Mouse (Mus musculus) olfactory bulb, adult 2 months (tissue): Measurements from ENCODE around the gene Dapp1. TPM values are rescaled to one million over a fixed set of nuclear protein-coding genes. Genes with fewer than 3 reads are reported as not detected.

Experiments
- H3K27ac ChIP-seq: fragments of 200-500 bp; 2 replicates; pipeline ENCODE4 v1.5.1; 2012; ENCODE audit warnings: low read depth, low read length; ENCODE audit not compliant: insufficient read depth
- H3K4me1 ChIP-seq: fragments of 200-500 bp; 2 replicates; pipeline ENCODE4 v1.6.1; 2012; ENCODE audit warnings: low read length; ENCODE audit not compliant: control insufficient read depth, insufficient read depth
- H3K4me3 ChIP-seq: fragments of 200-500 bp; 2 replicates; pipeline ENCODE4 v1.5.1; 2012; ENCODE audit warnings: mild to moderate bottlenecking, low read depth, low read length, moderate library complexity; ENCODE audit not compliant: insufficient read depth
- CTCF ChIP-seq: fragments of 200-500 bp; IDR thresholded peaks from 2 replicates; pipeline ENCODE4 v1.5.1; 2012; ENCODE audit warnings: low read depth, mild to moderate bottlenecking, low read length, moderate library complexity; ENCODE audit not compliant: insufficient read depth
- POLR2A ChIP-seq: fragments of 200-500 bp; IDR thresholded peaks from 2 replicates; pipeline ENCODE4 v1.6.1; 2012; ENCODE audit warnings: mild to moderate bottlenecking, low read depth, low read length, moderate library complexity; ENCODE audit not compliant: insufficient read depth
- WGBS: fragments of 180-500 bp; shearing (Covaris S2); methylation state at CpG from one replicate; pipeline ENCODE4 v1.1.7; 2018; 5-methylcytosine and 5-hydroxymethylcytosine counted together
- polyA plus RNA-seq: library from polyadenylated mRNA; stranded (reverse); fragments of >200 nt; gene quantifications from 2 replicates; pipeline ENCODE4 v1.2.4, GENCODE M21; 2012; ENCODE audit warnings: low replicate concordance; ENCODE audit not compliant: missing spikeins, insufficient read depth, insufficient read length

The Dapp1 gene
- polyA plus RNA-seq, 1 experiment: not detected

DNA sequence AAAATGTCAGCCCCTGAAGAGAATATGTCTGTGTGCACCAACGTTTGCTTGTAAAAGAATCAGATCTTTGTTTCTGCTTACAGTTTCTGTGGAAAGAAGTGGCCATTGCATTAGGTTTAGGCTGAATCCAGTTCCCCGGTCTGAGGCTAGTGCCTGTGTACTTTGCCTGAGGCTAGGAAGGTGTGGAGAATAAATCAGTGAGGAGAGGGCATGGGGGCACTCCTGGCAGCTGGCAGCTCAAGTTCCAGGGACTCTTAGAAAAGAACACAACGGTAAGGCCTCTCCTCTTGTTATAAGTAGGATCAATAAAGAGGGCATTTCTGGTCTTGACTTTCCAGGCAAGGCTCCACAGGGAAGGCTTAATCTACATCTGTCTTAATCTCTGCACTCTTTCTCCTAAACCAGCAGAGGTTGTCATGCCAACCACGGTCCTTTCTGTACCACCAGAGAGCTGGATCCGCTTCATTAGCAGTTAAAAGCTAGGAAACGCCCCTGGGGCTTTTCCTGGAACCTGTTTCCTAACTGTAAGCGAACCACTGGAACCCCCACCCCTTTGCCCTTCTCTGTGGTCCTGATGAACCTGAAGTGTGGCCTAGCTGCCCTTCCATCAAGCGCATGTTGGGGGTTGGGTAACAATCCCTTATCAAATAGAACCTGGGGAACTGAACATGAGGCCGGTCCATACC, 4.3 kb downstream of the Dapp1 start:
- no peak overlapping the region for H3K4me3 ChIP-seq
- H3K27ac ChIP-seq: no peak overlapping the region
- H3K4me1 ChIP-seq: peaks cover 19% of the 10 kb centered on the region
- WGBS: 38% methylated on average over 9 of the region's 9 CpGs
- no peak for TF ChIP-seq CTCF
- no peak for TF ChIP-seq POLR2A

DNA sequence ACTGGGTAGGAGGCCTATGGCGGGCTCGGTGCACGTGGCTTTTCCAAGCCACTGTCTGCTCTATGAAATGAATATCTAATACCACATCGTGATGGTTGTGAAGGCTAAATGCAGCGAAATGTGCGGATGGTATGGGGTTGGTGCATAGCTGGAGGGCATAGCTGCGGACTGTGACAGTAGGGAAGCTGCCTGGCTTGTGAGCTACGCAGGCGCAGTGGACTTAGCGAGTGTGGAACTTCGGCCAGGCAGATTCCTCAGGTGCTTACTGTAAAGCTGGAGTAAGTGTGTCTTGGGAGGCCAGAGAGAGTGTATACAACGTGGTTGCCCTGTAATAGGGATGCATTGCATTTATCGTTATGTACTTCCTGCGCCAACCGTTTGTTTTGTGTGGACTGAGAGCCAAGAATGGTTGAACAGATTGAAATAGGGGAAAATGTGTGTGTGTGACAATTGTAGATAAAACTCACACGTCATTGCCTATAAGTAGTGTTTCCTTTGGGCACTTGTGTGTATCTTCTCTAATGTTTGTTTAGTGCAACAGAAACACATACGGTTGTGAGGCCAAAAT, 5.4 kb downstream of the Dapp1 start:
- Histone ChIP-seq H3K4me1 (peaks cover 15% of the 10 kb centered on the region), H3K27ac (no peak overlapping the region), H3K4me3 (no peak overlapping the region)
- 93% methylated on average over 17 of the region's 17 CpGs for WGBS
- TF ChIP-seq POLR2A (no peak), CTCF (no peak)

GRCm38 (mm10) chr3:137975435-137975834, 5.9 kb downstream of the Dapp1 start:
- Histone ChIP-seq H3K4me1 (peaks cover 15% of the 10 kb centered on the region), H3K4me3 (no peak overlapping the region), H3K27ac (no peak overlapping the region)
- no peak for TF ChIP-seq CTCF
- no peak for TF ChIP-seq POLR2A
- WGBS: 66% methylated on average over 7 of the region's 7 CpGs

- H3K4me3 ChIP-seq: no peak overlapping the region
- 73% methylated on average over 8 of the region's 8 CpGs for WGBS
- TF ChIP-seq POLR2A (no peak), CTCF (no peak)
- no peak overlapping the region for H3K27ac ChIP-seq
- H3K4me1 ChIP-seq: peaks cover 15% of the 10 kb centered on the region
Observed at GRCm38 (mm10) chr3:137974306-137974705, 7.0 kb downstream of the Dapp1 start.

- TF ChIP-seq CTCF (no peak), POLR2A (no peak)
- Histone ChIP-seq H3K4me1 (peaks cover 15% of the 10 kb centered on the region), H3K27ac (no peak overlapping the region), H3K4me3 (no peak overlapping the region)
- WGBS: 90% methylated on average over 7 of the region's 7 CpGs
Observed at GRCm38 (mm10) chr3:137972989-137973388, 8.4 kb downstream of the Dapp1 start.

GRCm38 (mm10) chr3:137972224-137972623, 9.1 kb downstream of the Dapp1 start:
- peaks cover 10% of the 10 kb centered on the region for H3K4me1 ChIP-seq
- no peak overlapping the region for H3K4me3 ChIP-seq
- H3K27ac ChIP-seq: no peak overlapping the region
- TF ChIP-seq CTCF: no peak
- no peak for TF ChIP-seq POLR2A
- 83% methylated on average over 5 of the region's 5 CpGs for WGBS

GRCm38 (mm10) chr3:137969951-137970350, 11.4 kb downstream of the Dapp1 start:
- H3K4me3 ChIP-seq: no peak overlapping the region
- no peak for TF ChIP-seq CTCF
- TF ChIP-seq POLR2A: no peak
- peaks cover 6% of the 10 kb centered on the region; the same call in 1 of the 2 replicates for H3K4me1 ChIP-seq
- no peak overlapping the region for H3K27ac ChIP-seq
- WGBS: 64% methylated on average over 12 of the region's 12 CpGs

- no peak for TF ChIP-seq CTCF
- no peak for TF ChIP-seq POLR2A
- H3K27ac ChIP-seq: no peak overlapping the region
- WGBS: 88% methylated on average over 9 of the region's 9 CpGs
Observed at GRCm38 (mm10) chr3:137968820-137969486, 12.4 kb downstream of the Dapp1 start.

More at GRCm38 (mm10) chr3:137968820-137969486, 12.4 kb downstream of the Dapp1 start:
- Histone ChIP-seq H3K4me1 (peaks cover 2% of the 10 kb centered on the region; the same call in 1 of the 2 replicates), H3K4me3 (no peak overlapping the region)
